Mouse (Mus musculus) urinary bladder, adult 18-20 months (tissue): Measurements from ENCODE around the gene 4930524B15Rik.
A peak's percentile ranks its signal among the peaks of the same experiment; 100 is the strongest.
"Not testable (repeated sequence)": the region's sequence is repeated elsewhere in the genome, so short reads cannot be mapped to it uniquely, and the experiment has no call there.

Experiments used
- DNase-seq, 2 experiments: peaks; one replicate each; pipeline ENCODE4 v3.0.0; 2022; ENCODE audit warnings: low spot score in 2 of 2, mixed read lengths in 2 of 2

Gene 4930524B15Rik

GRCm38 (mm10) chr11:31983249-31983648 is 17.9 kb downstream of the 4930524B15Rik start:
- DNase-seq, result no peak

GRCm38 (mm10) chr11:31984786-31985185 is 19.4 kb downstream of the 4930524B15Rik start:
- no peak for DNase-seq

GRCm38 (mm10) chr11:31992535-31992934 is 27.1 kb downstream of the 4930524B15Rik start:
- DNase-seq, result no peak

GRCm38 (mm10) chr11:31999716-32000115 is 34.3 kb downstream of the 4930524B15Rik start:
- no peak for DNase-seq

- peak; percentile 41 to 51 for DNase-seq
Measured at GRCm38 (mm10) chr11:32000281-32000680, 34.9 kb downstream of the 4930524B15Rik start, which contains the start of gene Nsg2. TSS of gene Nsg2 (plus strand) at chr11:32000463.

- no peak for DNase-seq
Measured at GRCm38 (mm10) chr11:32001181-32001910, 36.0 kb downstream of the 4930524B15Rik start.

- DNase-seq, result no peak
Measured at GRCm38 (mm10) chr11:32002670-32003072, 37.3 kb downstream of the 4930524B15Rik start.

GRCm38 (mm10) chr11:32008049-32008448 is 42.7 kb downstream of the 4930524B15Rik start:
- not testable (repeated sequence) for DNase-seq

- no peak for DNase-seq
Measured at GRCm38 (mm10) chr11:32008852-32009251, 43.5 kb downstream of the 4930524B15Rik start.

- DNase-seq, result no peak
Measured at GRCm38 (mm10) chr11:32009961-32010662, 44.7 kb downstream of the 4930524B15Rik start.

GRCm38 (mm10) chr11:32010663-32010970 is 45.2 kb downstream of the 4930524B15Rik start:
- DNase-seq, result no peak

- no peak for DNase-seq
Measured at GRCm38 (mm10) chr11:32011867-32012603, 46.6 kb downstream of the 4930524B15Rik start.

GRCm38 (mm10) chr11:32013014-32013427 is 47.6 kb downstream of the 4930524B15Rik start:
- DNase-seq, result no peak

GRCm38 (mm10) chr11:32013561-32013960 is 48.2 kb downstream of the 4930524B15Rik start:
- no peak for DNase-seq

- DNase-seq, result no peak
Measured at GRCm38 (mm10) chr11:32018201-32018600, 52.8 kb downstream of the 4930524B15Rik start.

GRCm38 (mm10) chr11:32020031-32020965 is 54.9 kb downstream of the 4930524B15Rik start:
- DNase-seq, result peak in 1 of 2 experiments; percentile 13

GRCm38 (mm10) chr11:32026634-32027033 is 61.2 kb downstream of the 4930524B15Rik start:
- DNase-seq, result no peak

- no peak for DNase-seq
Measured at GRCm38 (mm10) chr11:32027474-32028342, 62.3 kb downstream of the 4930524B15Rik start.

- DNase-seq, result no peak
Measured at GRCm38 (mm10) chr11:32028605-32029004, 63.2 kb downstream of the 4930524B15Rik start.
